Mouse (Mus musculus) hindbrain, embryonic 12.5 days (tissue): ENCODE measurements around the gene Psme3. TPM values are rescaled to one million over a fixed set of nuclear protein-coding genes. Genes with fewer than 3 reads are reported as not detected.

Experiments
- ATAC-seq: fragments of 200-750 bp; cut with Nextera tagmentation; 2 replicates; pipeline ENCODE4 v1.8.0; 2017; ENCODE audit warnings: moderate TSS enrichment; ENCODE audit not compliant: low FRiP score
- H3K27ac ChIP-seq: fragments of 300-500 bp; sonication (generic); 2 replicates; pipeline ENCODE4 v1.5.1; 2016; ENCODE audit warnings: mild to moderate bottlenecking
- H3K27me3 ChIP-seq: fragments of 300-500 bp; sonication (generic); 2 replicates; pipeline ENCODE4 v1.6.1; 2016; ENCODE audit warnings: mild to moderate bottlenecking
- H3K36me3 ChIP-seq: fragments of 300-500 bp; sonication (generic); 2 replicates; pipeline ENCODE4 v1.6.1; 2016; ENCODE audit warnings: mild to moderate bottlenecking
- H3K4me1 ChIP-seq: fragments of 300-500 bp; sonication (generic); 2 replicates; pipeline ENCODE4 v1.6.1; 2016
- H3K4me2 ChIP-seq: fragments of 300-500 bp; sonication (generic); replicated peaks from 2 replicates; pipeline ENCODE4 v1.6.1; 2016; ENCODE audit warnings: mild to moderate bottlenecking
- H3K4me3 ChIP-seq: fragments of 300-500 bp; sonication (generic); 2 replicates; pipeline ENCODE4 v1.5.1; 2016; ENCODE audit warnings: mild to moderate bottlenecking
- H3K9ac ChIP-seq: fragments of 300-500 bp; sonication (generic); 2 replicates; pipeline ENCODE4 v1.6.1; 2016; ENCODE audit warnings: mild to moderate bottlenecking, moderate library complexity
- H3K9me3 ChIP-seq: fragments of 300-500 bp; sonication (generic); replicated peaks from 2 replicates; pipeline ENCODE4 v1.6.1; 2016; ENCODE audit warnings: mild to moderate bottlenecking
- WGBS: fragments of 180-500 bp; shearing (Covaris S2); methylation state at CpG from one replicate; pipeline ENCODE4 v1.1.7; 2016; 5-methylcytosine and 5-hydroxymethylcytosine counted together
- polyA plus RNA-seq: library from polyadenylated mRNA; unstranded; fragments of >200 nt; fragmentation: Nextera tagmentation; extraction: Ambion mirVana; gene quantifications from 2 replicates; pipeline ENCODE4 v1.2.1, GENCODE M21; 2016

The Psme3 gene
- polyA plus RNA-seq, 1 experiment from 2014 or later: 157 TPM

DNA sequence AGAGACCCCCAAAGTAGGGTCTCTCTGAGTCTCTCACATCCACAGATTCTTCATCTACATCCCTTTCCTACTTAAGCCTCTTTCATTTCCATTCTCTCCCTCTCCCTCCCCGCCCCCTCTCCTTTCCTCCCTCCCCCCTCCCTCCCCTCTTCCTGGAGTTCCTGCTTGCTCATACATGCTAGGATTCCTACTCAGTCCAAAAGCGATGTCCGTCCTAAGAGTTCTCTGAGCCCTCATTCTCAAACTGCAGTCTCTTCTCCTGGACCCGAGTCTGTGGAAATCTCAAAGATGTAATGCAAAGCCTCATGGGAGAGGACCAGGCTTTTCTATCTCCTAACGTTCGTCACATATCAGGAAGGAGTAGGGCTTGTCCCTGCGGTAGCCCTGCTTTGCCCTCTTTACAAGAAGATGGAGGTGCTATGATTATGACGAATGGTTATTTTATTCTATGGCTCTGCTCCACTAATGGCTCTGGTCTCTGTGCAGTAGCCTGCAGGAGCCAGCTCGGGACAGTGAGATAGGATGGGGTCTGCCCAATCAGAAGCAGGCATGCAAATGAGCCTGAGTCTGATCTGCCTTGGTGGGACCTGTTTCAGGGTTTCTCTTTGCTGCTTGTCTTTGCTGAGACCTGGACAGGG lies 22.2 kb downstream of the Psme3 start:
- no peaks in the 10 kb centered on the region for H3K36me3 ChIP-seq
- WGBS: 2% methylated on average over 9 of the region's 9 CpGs
- H3K4me3 ChIP-seq: peak overlapping the region; percentile 26
- H3K9me3 ChIP-seq: no peaks in the 10 kb centered on the region
- peak overlapping the region; percentile 64 for H3K4me2 ChIP-seq
- peak; percentile 84 for ATAC-seq
- H3K9ac ChIP-seq: peak overlapping the region; percentile 44
- peaks cover 25% of the 10 kb centered on the region for H3K4me1 ChIP-seq
- H3K27me3 ChIP-seq: no peaks in the 10 kb centered on the region
- peak overlapping the region; percentile 71 for H3K27ac ChIP-seq

DNA sequence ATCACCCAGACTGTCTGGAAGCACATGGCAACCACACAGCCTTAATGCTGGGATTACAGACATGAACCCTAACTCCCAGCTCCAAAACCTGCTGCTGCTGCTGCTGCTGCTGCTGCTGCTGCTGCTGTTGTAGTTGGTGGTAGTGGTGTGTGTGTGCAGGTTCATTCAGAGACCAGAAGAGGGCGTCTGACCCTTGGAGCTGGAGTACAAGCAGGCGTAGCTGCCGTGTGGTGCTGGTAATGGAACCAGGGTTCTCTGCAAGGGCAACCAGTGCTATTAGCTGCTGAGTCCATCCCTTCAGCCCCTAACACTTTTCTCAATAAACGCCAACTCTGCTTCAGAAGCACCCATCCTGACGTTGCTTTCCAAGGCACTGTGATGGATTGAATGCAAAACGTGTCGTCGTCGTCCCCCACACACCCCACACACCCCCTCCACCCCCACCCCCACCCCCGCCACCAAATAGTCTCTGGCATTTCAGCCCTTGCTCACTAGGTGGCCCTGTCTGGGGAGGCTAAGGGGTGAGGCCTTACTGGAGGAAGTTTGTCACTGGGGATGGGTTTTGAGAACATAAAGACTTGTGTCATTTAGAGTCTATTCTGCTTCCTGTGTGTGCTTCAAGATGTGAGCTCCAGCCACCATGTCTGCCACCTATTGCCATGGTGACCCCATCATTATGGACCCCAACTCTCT lies 31.2 kb downstream of the Psme3 start:
- H3K4me3 ChIP-seq: no peak overlapping the region
- H3K36me3 ChIP-seq: no peaks in the 10 kb centered on the region
- no peaks in the 10 kb centered on the region for H3K9me3 ChIP-seq
- H3K27me3 ChIP-seq: no peaks in the 10 kb centered on the region
- no peak overlapping the region for H3K4me2 ChIP-seq
- no peaks in the 10 kb centered on the region for H3K4me1 ChIP-seq
- WGBS: 77% methylated on average over 10 of the region's 10 CpGs
- H3K9ac ChIP-seq: no peak overlapping the region
- no peak for ATAC-seq
- no peak overlapping the region for H3K27ac ChIP-seq

DNA sequence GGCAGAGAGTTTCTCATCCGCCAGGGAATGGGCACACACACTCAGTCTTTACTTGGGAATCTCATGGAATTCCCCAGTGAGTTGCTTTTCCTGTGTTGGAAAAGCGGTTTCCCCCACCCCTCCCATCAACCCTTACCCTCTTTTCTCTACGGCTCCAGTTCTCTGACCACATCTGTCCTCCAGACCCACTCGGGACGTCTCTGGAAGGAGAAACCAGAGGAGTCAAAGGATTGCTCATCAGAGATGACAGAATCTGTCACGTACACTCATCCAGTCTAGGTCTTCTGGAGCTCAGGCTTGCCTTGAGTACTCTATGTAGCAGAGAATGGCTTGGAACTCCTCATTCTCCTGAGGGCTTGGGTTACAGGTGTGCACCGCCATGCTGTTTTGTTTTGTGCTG lies 32.8 kb downstream of the Psme3 start:
- Histone ChIP-seq H3K36me3 (no peaks in the 10 kb centered on the region), H3K9ac (no peak overlapping the region), H3K4me1 (no peaks in the 10 kb centered on the region), H3K4me3 (no peak overlapping the region), H3K9me3 (no peaks in the 10 kb centered on the region), H3K4me2 (no peak overlapping the region), H3K27me3 (no peaks in the 10 kb centered on the region), H3K27ac (no peak overlapping the region)
- 72% methylated on average over 7 of the region's 7 CpGs for WGBS
- ATAC-seq: no peak

DNA sequence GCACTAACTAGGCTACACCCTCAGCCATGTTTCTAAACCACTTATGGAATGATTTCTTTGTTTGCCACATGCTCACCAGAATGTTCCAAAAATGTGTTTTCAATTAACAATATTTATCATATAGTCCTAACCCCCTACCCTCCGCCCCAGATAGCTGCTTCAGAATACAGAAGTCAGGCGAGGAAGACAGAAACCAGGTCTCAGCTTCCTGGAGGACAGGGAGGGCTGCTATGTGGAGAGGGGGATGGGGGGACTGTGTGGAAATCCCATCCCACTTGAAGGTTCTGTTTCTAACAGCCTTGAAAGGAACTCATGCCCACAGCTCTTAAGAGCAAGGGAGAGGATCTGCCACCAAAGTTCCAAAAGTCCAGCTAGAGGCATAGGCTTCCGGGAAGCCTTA lies 33.2 kb downstream of the Psme3 start:
- no peaks in the 10 kb centered on the region for H3K4me1 ChIP-seq
- H3K9ac ChIP-seq: no peak overlapping the region
- H3K36me3 ChIP-seq: no peaks in the 10 kb centered on the region
- no peak overlapping the region for H3K4me2 ChIP-seq
- H3K27ac ChIP-seq: no peak overlapping the region
- H3K27me3 ChIP-seq: no peaks in the 10 kb centered on the region
- no peak overlapping the region for H3K4me3 ChIP-seq
- ATAC-seq: no peak
- WGBS: 86% methylated on average over 3 of the region's 3 CpGs
- H3K9me3 ChIP-seq: no peaks in the 10 kb centered on the region

DNA sequence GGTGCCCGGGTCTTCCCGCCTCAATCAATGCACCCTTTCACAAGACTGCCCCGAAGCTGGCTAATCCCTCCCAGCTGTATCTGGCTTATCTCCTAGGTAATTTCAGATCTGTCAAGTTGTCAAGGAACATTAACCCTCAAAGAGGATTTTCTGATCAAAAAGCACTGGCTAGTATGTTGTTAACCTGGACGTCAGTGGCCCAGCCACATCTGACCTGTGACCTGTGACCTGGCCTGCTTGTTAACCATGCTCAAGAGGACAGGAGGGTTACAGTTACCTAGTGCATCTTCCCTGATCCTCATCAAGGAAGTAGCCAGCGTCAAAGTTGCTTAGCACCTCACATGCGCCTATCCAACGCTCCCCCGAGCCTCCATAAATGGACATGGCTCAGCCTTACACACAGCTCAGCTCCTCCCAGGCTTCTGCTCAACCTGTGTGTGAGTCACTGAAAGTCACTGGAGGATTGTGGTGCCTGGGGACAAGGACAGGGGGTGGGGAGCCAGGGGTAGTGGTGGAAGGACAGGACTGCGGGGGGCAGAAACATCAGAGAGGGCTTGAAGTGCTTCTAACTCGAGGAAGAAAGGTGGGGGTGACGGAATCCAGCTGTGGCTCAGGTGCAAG lies 35.2 kb downstream of the Psme3 start:
- Histone ChIP-seq H3K4me1 (no peaks in the 10 kb centered on the region), H3K4me2 (no peak overlapping the region), H3K36me3 (no peaks in the 10 kb centered on the region), H3K27ac (no peak overlapping the region), H3K27me3 (no peaks in the 10 kb centered on the region), H3K9ac (no peak overlapping the region), H3K4me3 (no peak overlapping the region), H3K9me3 (no peaks in the 10 kb centered on the region)
- WGBS: 67% methylated on average over 11 of the region's 11 CpGs
- ATAC-seq: no peak

DNA sequence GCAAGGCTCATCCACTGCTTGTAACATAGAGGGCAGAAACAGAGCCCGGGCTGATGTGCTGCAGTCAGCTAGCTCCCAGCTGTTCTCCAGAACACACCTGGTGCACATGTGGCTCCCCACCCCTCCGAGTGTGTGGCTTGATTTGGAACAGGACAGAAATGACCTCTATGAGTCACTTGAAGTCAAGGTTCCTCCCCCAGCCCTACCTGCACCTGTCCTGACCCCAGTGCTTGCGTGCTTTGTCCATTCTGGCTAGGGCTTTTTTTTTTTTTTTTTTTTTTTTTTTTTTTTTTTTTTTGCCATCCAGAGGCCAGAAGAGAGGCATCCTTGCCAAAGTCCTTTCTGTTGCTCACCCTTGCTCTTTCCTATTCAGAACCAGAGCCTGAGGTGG lies 35.7 kb downstream of the Psme3 start:
- ATAC-seq: no peak
- Histone ChIP-seq H3K4me2 (no peak overlapping the region), H3K9ac (no peak overlapping the region), H3K27ac (no peak overlapping the region), H3K27me3 (no peaks in the 10 kb centered on the region), H3K4me1 (no peaks in the 10 kb centered on the region), H3K4me3 (no peak overlapping the region), H3K36me3 (no peaks in the 10 kb centered on the region), H3K9me3 (no peaks in the 10 kb centered on the region)
- 86% methylated on average over 3 of the region's 3 CpGs for WGBS

DNA sequence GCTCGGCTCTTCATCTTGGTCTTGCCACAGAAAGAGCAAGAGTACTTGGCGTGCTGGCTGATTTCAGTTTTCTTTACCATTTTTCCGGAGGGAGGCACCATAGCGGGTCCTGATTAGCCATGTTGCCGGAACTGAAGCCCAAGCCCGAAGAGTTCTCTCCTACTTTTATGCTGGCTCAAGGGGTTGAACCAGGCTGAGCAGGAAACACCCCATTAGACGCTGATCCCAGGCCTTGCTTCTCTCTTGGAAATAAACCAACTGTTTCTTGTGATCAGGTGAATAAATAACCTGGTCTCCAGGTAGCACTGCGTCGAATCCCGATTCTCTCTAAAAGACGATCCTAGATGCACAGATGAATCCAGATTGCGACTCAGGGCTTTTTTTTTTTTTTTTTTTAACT lies 37.4 kb downstream of the Psme3 start:
- no peaks in the 10 kb centered on the region for H3K9me3 ChIP-seq
- H3K4me1 ChIP-seq: no peaks in the 10 kb centered on the region
- no peak overlapping the region for H3K27ac ChIP-seq
- WGBS: 92% methylated on average over 12 of the region's 12 CpGs
- no peak for ATAC-seq
- H3K9ac ChIP-seq: no peak overlapping the region
- no peaks in the 10 kb centered on the region for H3K36me3 ChIP-seq
- H3K4me3 ChIP-seq: no peak overlapping the region
- H3K27me3 ChIP-seq: no peaks in the 10 kb centered on the region
- H3K4me2 ChIP-seq: no peak overlapping the region

DNA sequence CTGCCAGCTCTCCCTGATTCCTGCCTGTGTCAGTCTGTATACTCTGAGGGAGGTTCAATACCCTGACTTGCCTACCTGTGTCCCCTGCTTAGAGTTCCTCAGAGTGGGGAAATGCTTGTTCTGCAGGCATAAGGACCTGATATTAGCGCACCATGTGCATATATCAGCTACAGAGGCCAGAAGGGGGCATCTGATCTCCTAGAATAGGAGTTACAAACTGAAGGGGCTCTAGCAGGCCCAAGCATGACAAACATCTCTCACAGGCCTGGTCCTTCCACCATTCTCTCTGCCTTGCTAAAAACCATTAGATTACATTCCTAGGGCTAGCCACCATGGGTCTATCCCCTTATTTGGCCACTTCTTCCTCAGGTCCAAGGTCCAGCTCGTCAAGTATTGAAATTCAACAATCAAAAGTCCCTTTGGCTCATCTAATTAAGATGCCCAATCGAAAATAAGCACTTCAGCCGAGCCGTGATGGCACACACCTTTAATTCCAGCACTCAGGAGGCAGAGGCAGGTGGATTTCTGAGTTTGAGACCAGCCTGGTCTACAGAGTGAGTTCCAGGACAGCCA lies 38.5 kb downstream of the Psme3 start:
- 90% methylated on average over 5 of the region's 5 CpGs for WGBS

DNA sequence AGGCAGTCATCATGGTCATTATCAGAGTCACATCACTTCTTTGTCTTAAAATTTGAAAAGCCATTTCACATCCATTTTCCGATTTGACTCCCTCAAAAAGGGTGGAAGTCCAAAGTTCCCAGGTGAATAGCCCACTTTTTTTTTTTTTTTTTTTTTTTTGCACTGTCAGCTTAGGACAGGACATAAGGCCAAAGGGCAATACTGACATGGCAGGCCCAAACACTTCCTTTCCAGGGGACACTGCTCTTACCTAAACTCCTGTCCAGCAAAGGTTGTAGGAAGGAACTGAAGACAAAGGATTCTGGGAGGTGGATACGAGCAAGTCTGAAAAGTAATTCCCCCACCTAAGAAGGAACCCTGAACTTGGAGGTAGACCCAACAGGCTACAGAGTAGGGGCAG lies 39.9 kb downstream of the Psme3 start:
- 88% methylated on average over 2 of the region's 2 CpGs for WGBS
- Histone ChIP-seq H3K36me3 (no peaks in the 10 kb centered on the region), H3K4me1 (no peaks in the 10 kb centered on the region), H3K4me2 (no peak overlapping the region), H3K27ac (no peak overlapping the region), H3K9me3 (no peaks in the 10 kb centered on the region), H3K9ac (no peak overlapping the region), H3K27me3 (no peaks in the 10 kb centered on the region), H3K4me3 (no peak overlapping the region)
- no peak for ATAC-seq

More for the DNA sequence above, 38.5 kb downstream of the Psme3 start:
- Histone ChIP-seq H3K36me3 (no peaks in the 10 kb centered on the region), H3K4me1 (no peaks in the 10 kb centered on the region), H3K27ac (no peak overlapping the region), H3K27me3 (no peaks in the 10 kb centered on the region), H3K4me3 (no peak overlapping the region), H3K9me3 (no peaks in the 10 kb centered on the region), H3K9ac (no peak overlapping the region), H3K4me2 (no peak overlapping the region)
- ATAC-seq: no peak

DNA sequence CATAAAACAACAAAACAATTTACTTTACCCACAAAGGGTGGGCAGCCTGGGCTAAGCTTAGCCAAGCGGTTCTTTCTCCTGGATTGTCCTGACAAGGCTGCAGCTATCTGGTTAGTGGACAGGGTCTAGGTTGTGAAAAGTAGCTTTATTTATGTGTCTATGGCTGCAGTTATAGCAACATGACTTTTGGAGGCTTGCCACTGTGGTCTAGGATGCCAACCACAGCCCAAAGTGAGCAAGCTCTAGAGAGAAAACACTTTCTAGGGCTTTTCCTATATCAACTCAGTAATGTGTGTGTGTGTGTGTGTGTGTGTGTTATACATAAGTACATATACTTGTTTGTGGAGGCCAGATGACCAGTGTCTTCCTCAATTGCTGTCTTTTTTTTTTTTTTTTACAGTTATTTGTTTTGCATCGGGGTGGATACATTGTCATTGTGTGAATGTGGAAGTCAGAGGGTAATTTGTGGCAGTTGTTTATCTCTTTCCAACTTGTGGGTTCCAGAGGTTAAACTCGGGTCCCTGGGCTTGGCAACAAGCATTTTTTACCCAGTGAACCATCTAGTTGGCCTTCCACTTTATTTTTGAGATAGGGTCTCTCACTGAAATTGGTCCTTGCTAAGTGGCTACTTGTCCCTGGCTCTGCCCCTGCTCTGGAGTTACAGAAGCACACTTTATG lies 41.6 kb downstream of the Psme3 start:
- no peak for ATAC-seq
- Histone ChIP-seq H3K27ac (no peak overlapping the region), H3K36me3 (no peaks in the 10 kb centered on the region), H3K4me3 (no peak overlapping the region), H3K27me3 (no peaks in the 10 kb centered on the region), H3K9ac (no peak overlapping the region), H3K9me3 (no peaks in the 10 kb centered on the region), H3K4me2 (no peak overlapping the region), H3K4me1 (no peaks in the 10 kb centered on the region)
- 82% methylated on average over 3 of the region's 3 CpGs for WGBS

DNA sequence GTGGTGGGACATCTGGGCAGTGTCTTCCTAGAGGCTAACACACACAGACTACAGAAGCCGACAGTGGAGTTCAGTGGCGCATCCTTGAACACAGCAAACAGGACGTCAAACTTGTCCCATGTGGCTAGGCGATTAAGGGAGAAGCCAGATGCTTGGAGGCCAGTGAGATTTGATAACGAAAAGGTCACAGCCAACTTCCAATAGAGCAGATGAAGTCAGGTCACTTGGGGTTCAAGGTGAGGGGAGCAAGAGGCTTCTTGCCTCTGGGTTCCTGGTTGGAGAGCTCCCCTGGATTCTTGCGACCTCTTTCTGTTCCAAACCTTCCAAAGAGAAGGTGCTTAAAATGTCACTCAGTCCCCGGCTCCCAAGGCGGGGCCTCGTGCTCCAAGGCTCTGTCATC lies 43.8 kb downstream of the Psme3 start:
- Histone ChIP-seq H3K9ac (no peak overlapping the region), H3K4me2 (no peak overlapping the region), H3K4me3 (no peak overlapping the region), H3K27ac (no peak overlapping the region), H3K4me1 (no peaks in the 10 kb centered on the region), H3K27me3 (no peaks in the 10 kb centered on the region), H3K36me3 (no peaks in the 10 kb centered on the region), H3K9me3 (no peaks in the 10 kb centered on the region)
- 79% methylated on average over 9 of the region's 9 CpGs for WGBS
- no peak for ATAC-seq

DNA sequence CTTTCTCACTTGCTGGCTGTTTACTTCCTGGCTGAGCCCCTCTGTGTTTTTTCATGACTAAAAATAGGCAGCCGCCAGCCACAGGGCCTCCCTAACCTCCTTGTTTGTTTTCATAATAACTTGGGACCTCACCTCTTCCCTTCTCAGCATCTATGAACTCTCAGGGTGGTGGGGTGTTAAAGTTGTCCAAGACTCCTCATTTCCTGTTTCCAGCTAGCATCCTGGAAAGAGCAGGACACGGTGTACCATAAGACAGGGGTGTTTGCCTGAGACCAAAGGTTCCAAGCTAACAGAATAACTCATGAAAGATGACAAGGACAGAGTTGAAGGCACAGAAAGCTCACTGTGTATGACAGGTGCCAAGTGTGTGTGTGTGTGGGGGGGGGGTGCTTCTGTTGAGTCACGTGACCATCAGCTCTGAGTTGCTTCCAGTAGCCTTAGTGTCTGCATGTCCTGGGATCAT lies 44.7 kb downstream of the Psme3 start:
- H3K9me3 ChIP-seq: no peaks in the 10 kb centered on the region
- no peak for ATAC-seq
- WGBS: 61% methylated on average over 3 of the region's 3 CpGs
- 0 out of 2 replicates have a peak overlapping the region, but pooled peaks have one; percentile 30 for H3K27ac ChIP-seq
- H3K4me1 ChIP-seq: no peaks in the 10 kb centered on the region
- no peaks in the 10 kb centered on the region for H3K27me3 ChIP-seq
- no peak overlapping the region for H3K4me2 ChIP-seq
- H3K36me3 ChIP-seq: no peaks in the 10 kb centered on the region
- no peak overlapping the region for H3K4me3 ChIP-seq
- H3K9ac ChIP-seq: no peak overlapping the region
